Mouse (Mus musculus): ENCODE results near the gene Fhad1. TPM values are rescaled to one million over a fixed set of nuclear protein-coding genes. Genes with fewer than 3 reads are reported as not detected.

Fhad1 gene
- 1.9 and 2.7 TPM in 2 replicates for polyA plus RNA-seq (2016; fragmentation: Nextera tagmentation; extraction: Ambion mirVana)

DNA sequence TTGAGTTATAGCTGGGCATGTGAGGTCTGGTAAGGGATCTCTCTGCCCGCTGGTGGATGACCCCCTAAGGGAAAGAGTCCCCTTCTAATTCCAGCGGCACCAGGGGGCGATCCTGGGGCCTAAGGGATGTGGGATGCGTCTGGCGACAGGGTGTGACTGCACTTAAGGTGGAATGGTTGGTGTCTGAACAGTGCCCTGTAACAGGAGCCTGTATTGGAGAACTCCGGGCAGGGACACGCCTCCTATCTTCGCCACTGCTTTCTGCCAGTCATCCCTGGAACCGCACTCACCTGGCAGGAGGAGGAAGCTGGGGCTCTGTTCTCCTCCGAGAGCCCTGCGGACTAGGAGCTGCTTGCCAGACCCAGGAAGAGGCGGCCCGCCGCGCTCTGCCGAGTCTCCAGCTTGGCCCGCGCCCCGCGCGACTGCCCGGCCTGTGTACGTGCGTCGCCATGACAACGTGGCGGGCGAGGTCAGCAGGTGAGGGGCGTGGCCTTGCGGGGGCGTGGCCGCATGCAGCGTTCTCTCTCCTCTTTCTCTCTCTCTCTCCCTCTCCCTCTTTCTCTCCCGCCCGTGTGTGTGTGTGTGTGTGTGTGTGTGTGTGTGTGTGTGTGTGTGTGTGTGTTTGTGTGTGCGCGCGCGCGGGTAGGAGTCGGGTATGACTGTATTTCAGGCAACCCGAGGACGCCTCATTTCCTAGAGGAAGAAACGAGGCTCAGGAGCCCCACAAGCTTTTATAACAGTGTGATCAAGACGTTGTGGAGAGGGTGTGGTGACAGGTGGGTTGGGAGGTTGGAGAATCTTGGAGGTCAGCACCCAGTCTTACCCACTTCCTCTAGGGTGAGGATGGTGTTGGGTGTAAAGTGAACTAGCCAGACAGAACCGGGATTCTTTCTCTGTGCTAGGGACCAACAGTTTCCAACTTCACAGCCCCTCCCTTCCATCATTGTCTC is at the start of gene Fhad1:
Fhad1 (minus strand) TSS at position 424 of the 950 bp plus-strand sequence.
- Histone ChIP-seq H3K9me3 (no peaks in the 10 kb centered on the region), H3K4me1 (peaks cover 18% of the 10 kb centered on the region), H3K9ac (replicated peaks) (peak within 1 kb of the TSS; percentile 43), H3K27me3 (peaks cover 54% of the 10 kb centered on the region), H3K36me3 (no peaks in the 10 kb centered on the region), H3K4me2 (replicated peaks) (peak within 1 kb of the TSS; percentile 77), H3K27ac (replicated peaks) (no peak within 1 kb of the TSS), H3K4me3 (peak within 1 kb of the TSS; percentile 45)
- ATAC-seq (ENCODE audit: low FRiP score, low read depth), result peak; percentile 84
- WGBS, result under 1% methylated on average over 36 of the region's 46 CpGs

DNA sequence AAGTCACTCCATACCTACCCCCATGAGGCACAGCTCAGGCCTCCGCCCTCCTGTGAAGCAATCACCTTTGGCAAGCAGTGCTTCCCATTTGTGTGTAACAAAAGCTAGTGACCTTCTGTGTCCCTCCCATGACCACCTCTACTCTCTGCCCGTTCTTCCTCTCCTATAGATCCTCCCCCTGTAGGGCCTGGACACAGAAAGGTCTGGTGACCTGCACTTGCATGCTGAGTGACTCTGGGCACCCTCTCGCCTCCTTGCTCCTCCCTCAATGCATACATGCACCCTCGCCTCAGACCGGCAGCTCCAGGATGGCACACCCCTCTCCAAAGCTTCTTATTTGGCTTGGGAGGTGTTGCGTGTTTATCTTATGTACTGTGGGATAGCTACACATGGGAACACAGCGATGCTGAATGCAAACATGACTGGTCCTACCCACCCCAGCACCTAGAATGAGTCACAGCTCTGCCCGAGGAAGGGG is 48.2 kb upstream of the Fhad1 start:
- Histone ChIP-seq H3K4me1 (peaks cover 8% of the 10 kb centered on the region), H3K9ac (replicated peaks) (no peak overlapping the region), H3K27me3 (peaks cover 15% of the 10 kb centered on the region; the same call in 1 of the 2 replicates), H3K4me2 (replicated peaks) (no peak overlapping the region), H3K4me3 (no peak overlapping the region), H3K27ac (replicated peaks) (no peak overlapping the region), H3K9me3 (no peaks in the 10 kb centered on the region), H3K36me3 (no peaks in the 10 kb centered on the region)
- ATAC-seq (ENCODE audit: low FRiP score, low read depth), result no peak
- WGBS, result 87% methylated on average over 8 of the region's 8 CpGs

DNA sequence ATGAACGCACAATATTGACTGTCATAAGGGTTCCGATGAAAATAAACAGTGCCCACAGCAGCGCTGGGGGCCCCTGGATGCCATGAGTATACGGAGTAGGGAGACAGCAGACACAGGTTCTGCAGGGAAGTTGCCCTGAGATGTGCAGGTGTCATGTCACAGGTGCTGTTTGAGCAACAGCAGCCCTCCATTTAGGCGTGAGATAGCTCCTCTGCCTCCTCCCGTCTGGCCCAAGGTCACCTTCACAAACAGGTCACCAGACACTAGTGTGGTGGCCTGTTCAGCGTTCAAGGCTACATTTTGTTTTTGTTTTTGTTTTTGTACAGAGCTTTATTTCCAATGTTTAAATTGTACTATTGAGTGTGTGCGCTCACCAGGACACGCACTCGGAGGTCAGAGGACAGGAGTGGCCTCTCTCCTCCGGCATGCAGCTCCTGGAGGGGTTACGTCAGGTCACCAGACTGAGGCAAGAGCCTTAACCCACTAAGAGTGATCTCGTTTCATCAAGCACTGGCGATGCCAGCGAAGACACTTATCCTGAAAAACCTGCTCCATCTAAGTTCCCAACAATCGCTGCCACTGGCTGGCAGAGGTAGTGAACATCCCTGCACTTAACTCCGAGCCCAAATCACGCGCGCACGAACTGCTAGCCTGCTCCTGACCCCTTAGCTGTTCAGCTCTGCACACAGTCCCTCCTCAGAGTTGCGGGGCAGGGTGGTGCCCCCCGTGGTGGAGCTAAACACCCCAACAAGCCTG is 46.8 kb upstream of the Fhad1 start:
- Histone ChIP-seq H3K4me1 (peaks cover 6% of the 10 kb centered on the region), H3K27me3 (peaks cover 11% of the 10 kb centered on the region; the same call in 1 of the 2 replicates), H3K36me3 (no peaks in the 10 kb centered on the region), H3K27ac (replicated peaks) (no peak overlapping the region), H3K4me3 (no peak overlapping the region), H3K9me3 (no peaks in the 10 kb centered on the region), H3K4me2 (replicated peaks) (no peak overlapping the region), H3K9ac (replicated peaks) (no peak overlapping the region)
- no peak for ATAC-seq (ENCODE audit: low FRiP score, low read depth)
- WGBS, result 80% methylated on average over 23 of the region's 23 CpGs

DNA sequence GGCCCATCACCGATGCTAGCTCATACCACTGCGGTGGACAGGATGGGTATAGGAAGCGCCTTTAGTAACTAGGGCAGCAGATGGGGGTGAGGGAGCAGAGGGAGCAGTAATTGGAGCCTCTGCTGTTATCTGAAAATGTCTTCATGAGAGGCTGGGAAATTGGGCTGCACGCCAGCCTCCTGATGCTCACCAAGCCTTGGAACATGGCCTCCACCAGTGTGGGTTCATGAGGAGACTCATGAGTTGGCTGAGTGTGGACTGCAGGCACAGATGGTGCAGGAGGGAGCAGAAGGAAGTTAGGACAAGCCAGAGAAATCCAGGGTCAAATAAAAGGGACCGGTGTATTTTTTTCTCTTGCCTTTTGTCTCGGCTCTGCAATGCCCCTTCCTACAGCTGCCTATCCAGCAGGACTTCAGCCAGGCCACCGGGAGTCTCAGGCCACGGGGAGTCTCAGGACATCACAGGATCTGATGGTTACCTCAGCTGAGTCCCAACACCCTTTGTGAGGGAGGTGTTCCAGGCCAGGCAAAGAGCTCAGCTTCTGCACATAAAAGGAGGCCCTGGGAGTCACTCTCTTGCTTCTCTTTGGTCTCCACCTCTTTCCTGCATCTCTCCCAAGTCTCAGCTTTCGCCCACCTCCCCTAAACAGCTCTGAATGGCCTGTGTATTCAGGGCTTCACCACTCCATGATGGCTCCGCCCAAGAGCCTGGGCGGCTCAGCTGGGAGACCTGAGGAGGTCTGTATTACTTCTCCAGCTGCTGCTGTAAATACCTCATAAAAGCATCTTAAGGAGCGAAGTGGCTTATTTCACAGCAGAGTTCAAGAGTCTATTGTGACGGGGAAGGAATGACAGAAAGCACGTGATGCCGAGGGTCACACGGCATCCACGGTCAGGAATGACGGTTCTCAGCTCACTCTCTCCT is 45.8 kb upstream of the Fhad1 start:
- H3K4me3 ChIP-seq, result no peak overlapping the region
- H3K4me1 ChIP-seq, result no peaks in the 10 kb centered on the region
- H3K9ac ChIP-seq (replicated peaks), result no peak overlapping the region
- H3K27me3 ChIP-seq, result peaks cover 11% of the 10 kb centered on the region; the same call in 1 of the 2 replicates
- WGBS, result 61% methylated on average over 18 of the region's 18 CpGs
- H3K9me3 ChIP-seq, result no peaks in the 10 kb centered on the region
- no peak for ATAC-seq (ENCODE audit: low FRiP score, low read depth)
- no peaks in the 10 kb centered on the region for H3K36me3 ChIP-seq
- no peak overlapping the region for H3K27ac ChIP-seq (replicated peaks)
- H3K4me2 ChIP-seq (replicated peaks), result no peak overlapping the region

DNA sequence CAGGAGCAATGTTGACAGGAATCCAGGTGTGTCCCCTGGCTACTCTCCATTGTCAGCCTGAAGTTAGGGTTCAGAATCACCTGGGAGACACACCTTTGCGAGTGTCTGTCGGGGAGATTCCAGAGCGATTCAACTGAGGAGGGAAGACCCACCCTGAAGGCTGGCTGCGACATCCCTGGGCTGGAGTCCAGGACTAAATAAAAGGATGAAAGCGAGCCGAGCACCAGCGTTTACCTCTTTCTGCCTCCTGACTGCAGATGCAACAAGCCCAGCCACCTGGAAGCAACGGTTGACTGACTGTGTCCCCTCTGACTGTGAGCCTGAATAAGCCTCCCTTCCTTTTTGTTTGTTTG is 44.9 kb upstream of the Fhad1 start:
- Histone ChIP-seq H3K4me3 (no peak overlapping the region), H3K27ac (replicated peaks) (no peak overlapping the region), H3K9me3 (no peaks in the 10 kb centered on the region), H3K36me3 (no peaks in the 10 kb centered on the region), H3K4me1 (no peaks in the 10 kb centered on the region), H3K4me2 (replicated peaks) (no peak overlapping the region), H3K27me3 (peaks cover 11% of the 10 kb centered on the region; the same call in 1 of the 2 replicates), H3K9ac (replicated peaks) (no peak overlapping the region)
- 87% methylated on average over 8 of the region's 8 CpGs for WGBS
- ATAC-seq (ENCODE audit: low FRiP score, low read depth), result no peak

DNA sequence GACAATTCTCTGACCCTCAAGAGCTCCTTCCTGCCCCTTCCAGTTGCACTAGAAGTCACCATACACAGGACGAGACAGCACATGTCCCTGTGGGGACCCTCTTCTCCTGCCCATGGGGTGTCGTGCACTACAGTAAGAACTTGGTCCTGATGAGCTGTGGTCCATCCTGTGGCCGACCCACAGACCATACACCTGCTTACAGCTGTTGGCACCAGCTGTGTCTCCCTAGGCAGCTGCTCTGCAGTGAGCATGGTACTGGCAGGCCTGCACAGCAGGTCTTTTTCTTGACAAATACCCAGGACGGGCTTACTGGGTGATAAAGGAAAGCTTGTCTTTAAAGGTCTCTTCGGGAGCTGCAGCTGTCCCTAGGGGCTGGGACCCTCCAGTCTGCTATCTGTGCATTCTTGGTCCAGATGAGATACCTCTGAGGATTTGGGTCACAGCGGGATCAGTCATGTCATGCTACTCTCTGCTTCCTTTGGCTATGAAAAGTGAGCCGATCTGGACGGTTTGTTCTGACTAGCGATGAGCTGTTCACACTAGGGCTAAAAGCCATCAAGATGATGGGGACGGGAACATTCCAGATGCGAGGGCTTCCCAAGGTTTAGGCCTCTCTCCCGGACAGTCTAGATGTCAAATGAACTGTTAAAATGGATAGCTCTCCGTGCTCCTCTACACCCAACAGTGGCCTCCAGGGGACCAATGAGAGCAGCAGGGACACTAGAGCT is 44.4 kb upstream of the Fhad1 start:
- H3K4me3 ChIP-seq, result no peak overlapping the region

DNA sequence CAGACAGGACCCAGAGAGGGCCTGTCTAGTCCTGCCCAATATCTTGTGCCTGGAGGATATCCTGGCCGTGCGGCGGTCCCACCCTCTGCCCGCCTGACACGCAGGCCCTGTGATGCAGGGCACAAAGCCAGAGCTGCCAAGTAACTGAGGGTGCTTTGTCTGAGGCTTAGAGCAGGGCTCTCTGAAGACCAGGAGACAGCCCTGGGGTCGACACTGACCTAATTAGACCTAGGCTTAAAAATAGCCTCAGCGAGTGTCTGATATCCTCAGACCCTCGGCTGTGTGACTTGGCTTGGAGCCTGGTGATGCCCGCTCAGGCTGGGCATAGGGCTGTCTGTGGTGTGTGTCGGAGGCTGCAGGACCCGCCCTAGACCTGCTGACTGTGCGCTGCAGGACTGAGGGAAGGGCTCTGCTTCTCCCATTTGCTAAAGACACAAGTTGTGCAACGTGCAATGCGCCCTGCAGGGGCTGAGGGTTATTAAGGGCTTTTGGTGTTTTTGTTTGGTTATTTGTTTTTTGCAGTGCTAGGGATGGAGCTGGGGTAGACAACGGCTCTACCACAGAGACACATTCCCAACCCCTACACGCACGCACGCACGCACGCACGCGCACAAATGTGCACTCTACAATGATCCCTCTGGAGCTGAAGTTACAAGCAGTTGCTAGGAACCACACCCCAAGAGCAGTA is 42.8 kb upstream of the Fhad1 start:
- H3K4me2 ChIP-seq (replicated peaks), result no peak overlapping the region
- no peaks in the 10 kb centered on the region for H3K36me3 ChIP-seq
- no peak for ATAC-seq (ENCODE audit: low FRiP score, low read depth)
- no peak overlapping the region for H3K4me3 ChIP-seq
- no peaks in the 10 kb centered on the region for H3K4me1 ChIP-seq
- WGBS, result 82% methylated on average over 22 of the region's 22 CpGs
- no peak overlapping the region for H3K9ac ChIP-seq (replicated peaks)
- H3K27ac ChIP-seq (replicated peaks), result no peak overlapping the region
- 0 out of 2 replicates have a peak, but pooled peaks cover 2% of the 10 kb centered on the region for H3K27me3 ChIP-seq
- H3K9me3 ChIP-seq, result no peaks in the 10 kb centered on the region

More for the DNA sequence above, 44.4 kb upstream of the Fhad1 start:
- no peak for ATAC-seq (ENCODE audit: low FRiP score, low read depth)
- 78% methylated on average over 13 of the region's 13 CpGs for WGBS
- H3K9me3 ChIP-seq, result no peaks in the 10 kb centered on the region
- H3K36me3 ChIP-seq, result no peaks in the 10 kb centered on the region
- H3K9ac ChIP-seq (replicated peaks), result no peak overlapping the region
- no peak overlapping the region for H3K27ac ChIP-seq (replicated peaks)
- no peaks in the 10 kb centered on the region for H3K4me1 ChIP-seq
- H3K4me2 ChIP-seq (replicated peaks), result no peak overlapping the region
- peaks cover 10% of the 10 kb centered on the region; the same call in 1 of the 2 replicates for H3K27me3 ChIP-seq

DNA sequence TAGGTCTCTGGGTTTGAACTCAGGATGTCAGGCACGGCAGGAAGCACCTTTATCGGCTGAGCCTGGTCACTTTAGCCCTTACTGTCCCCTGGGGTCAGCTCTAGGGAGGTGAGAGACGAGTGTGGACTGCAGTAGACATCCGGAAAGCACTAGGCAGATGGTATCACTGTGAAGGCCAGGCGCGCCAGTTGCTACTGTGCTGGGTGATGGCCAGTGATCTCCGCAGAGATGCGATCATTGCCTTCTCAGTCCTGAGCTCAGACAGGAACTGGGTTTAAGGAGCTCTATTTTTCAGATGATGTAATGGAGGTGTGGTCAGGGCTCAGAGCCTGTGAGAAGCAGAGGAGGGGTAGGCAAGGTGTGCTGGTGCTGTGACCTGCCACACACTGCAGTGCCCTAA is 40.7 kb upstream of the Fhad1 start:
- ATAC-seq (ENCODE audit: low FRiP score, low read depth), result no peak
- H3K4me2 ChIP-seq (replicated peaks), result no peak overlapping the region
- no peak overlapping the region for H3K27ac ChIP-seq (replicated peaks)
- H3K9ac ChIP-seq (replicated peaks), result no peak overlapping the region
- no peaks in the 10 kb centered on the region for H3K4me1 ChIP-seq
- no peaks in the 10 kb centered on the region for H3K9me3 ChIP-seq
- no peaks in the 10 kb centered on the region for H3K27me3 ChIP-seq
- H3K4me3 ChIP-seq, result no peak overlapping the region
- H3K36me3 ChIP-seq, result no peaks in the 10 kb centered on the region
- 92% methylated on average over 8 of the region's 8 CpGs for WGBS

DNA sequence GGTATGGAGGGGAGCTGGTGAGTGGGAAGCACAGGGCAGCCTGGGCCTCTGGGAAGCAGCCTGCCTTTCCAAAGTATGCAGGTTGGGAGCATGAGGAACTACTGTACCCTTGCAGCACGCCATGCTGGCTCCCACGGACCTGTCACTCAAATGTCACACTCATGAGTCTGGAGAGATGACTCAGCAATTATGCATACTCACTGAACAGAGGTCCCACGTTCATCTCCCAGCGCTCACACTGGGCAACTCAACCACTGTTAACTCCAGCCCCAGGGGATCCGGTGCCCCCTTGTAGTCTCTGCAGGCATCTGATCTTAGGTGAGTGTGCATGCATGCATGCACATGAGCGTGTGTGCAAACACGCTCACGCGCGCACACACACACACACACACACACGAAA is 39.7 kb upstream of the Fhad1 start:
- no peak overlapping the region for H3K9ac ChIP-seq (replicated peaks)
- H3K4me2 ChIP-seq (replicated peaks), result no peak overlapping the region
- no peaks in the 10 kb centered on the region for H3K4me1 ChIP-seq
- H3K27me3 ChIP-seq, result no peaks in the 10 kb centered on the region
- H3K9me3 ChIP-seq, result no peaks in the 10 kb centered on the region
- H3K4me3 ChIP-seq, result no peak overlapping the region
- H3K36me3 ChIP-seq, result no peaks in the 10 kb centered on the region
- WGBS, result 91% methylated on average over 11 of the region's 11 CpGs
- ATAC-seq (ENCODE audit: low FRiP score, low read depth), result no peak
- H3K27ac ChIP-seq (replicated peaks), result no peak overlapping the region

DNA sequence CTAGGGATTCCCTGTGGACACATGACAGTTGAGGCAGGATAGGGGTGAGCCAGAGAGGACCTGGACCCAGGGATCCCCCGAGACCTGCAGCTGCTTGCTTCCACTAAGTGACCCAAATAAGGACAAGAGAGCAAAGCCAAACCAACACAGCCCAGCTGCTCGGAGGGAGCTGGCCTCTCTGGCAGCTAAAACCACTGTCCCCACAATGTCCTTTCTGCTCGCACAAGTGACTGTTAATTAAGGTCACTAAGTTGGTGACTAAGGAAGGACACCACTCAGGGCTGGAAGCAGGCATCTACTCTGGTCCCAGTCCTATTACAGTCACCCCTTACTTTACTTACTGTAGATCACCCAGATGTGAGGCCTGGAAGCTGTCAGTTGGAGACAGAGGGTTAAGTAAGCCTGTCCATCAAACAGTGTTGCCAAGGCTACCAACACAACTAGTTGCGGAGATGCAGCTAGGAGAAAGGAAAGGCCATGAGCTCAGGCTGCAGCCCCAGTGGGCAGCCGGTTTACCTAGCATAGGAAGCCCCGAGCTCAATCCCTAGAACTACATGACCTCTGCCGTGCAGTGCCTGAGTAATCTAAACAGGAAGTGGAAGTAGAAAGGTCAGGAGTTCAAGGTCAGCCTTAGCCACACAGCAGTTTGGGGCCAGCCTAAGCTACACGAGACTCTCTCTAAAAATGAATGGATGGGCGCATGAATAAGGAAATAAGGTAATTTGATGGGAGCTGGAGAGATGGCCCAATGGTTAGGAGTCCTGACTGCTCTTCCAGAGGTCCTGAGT is 39.0 kb upstream of the Fhad1 start:
- no peak overlapping the region for H3K4me2 ChIP-seq (replicated peaks)
- no peaks in the 10 kb centered on the region for H3K27me3 ChIP-seq
- no peak overlapping the region for H3K4me3 ChIP-seq
- no peaks in the 10 kb centered on the region for H3K4me1 ChIP-seq
- ATAC-seq (ENCODE audit: low FRiP score, low read depth), result no peak
- no peaks in the 10 kb centered on the region for H3K9me3 ChIP-seq
- WGBS, result 53% methylated on average over 9 of the region's 9 CpGs
- no peak overlapping the region for H3K9ac ChIP-seq (replicated peaks)
- no peaks in the 10 kb centered on the region for H3K36me3 ChIP-seq
- H3K27ac ChIP-seq (replicated peaks), result no peak overlapping the region

Measured in midbrain, embryonic 12.5 days (tissue).